Mouse (Mus musculus) regulatory T cell (primary cell): ENCODE measurements around the gene Gfra1.

ENCODE experiments used
- in situ Hi-C: fragments of 300-600 bp; cut with MboI, MseI; formaldehyde crosslinking; loops from one replicate; pipeline ENCODE4 v1.15.1; 2025; ENCODE audit warnings: high pct_unique_total_duplicates

Gfra1 gene

GRCm38 (mm10) chr19:58395785-58396603, 59.7 kb downstream of the Gfra1 start:
- in situ Hi-C loops: no loop called here

GRCm38 (mm10) chr19:58393121-58393520, 62.6 kb downstream of the Gfra1 start:
- in situ Hi-C loops: no loop called here

GRCm38 (mm10) chr19:58391796-58392195, 63.9 kb downstream of the Gfra1 start:
- in situ Hi-C loops: no loop called here

- in situ Hi-C loops: no loop called here
Measured at GRCm38 (mm10) chr19:58389466-58389865, 66.2 kb downstream of the Gfra1 start.

- in situ Hi-C loops: no loop called here
Measured at GRCm38 (mm10) chr19:58388851-58389447, 66.8 kb downstream of the Gfra1 start.

GRCm38 (mm10) chr19:58383273-58383672, 72.4 kb downstream of the Gfra1 start:
- in situ Hi-C loops: no loop called here

GRCm38 (mm10) chr19:58382535-58382934, 73.2 kb downstream of the Gfra1 start:
- in situ Hi-C loops: no loop called here

GRCm38 (mm10) chr19:58377969-58378368, 77.7 kb downstream of the Gfra1 start:
- in situ Hi-C loops: no loop called here

- in situ Hi-C loops: no loop called here
Measured at GRCm38 (mm10) chr19:58376675-58377102, 79.0 kb downstream of the Gfra1 start.

- in situ Hi-C loops: no loop called here
Measured at GRCm38 (mm10) chr19:58374648-58375047, 81.1 kb downstream of the Gfra1 start.

GRCm38 (mm10) chr19:58374155-58374554, 81.6 kb downstream of the Gfra1 start:
- in situ Hi-C loops: no loop called here

GRCm38 (mm10) chr19:58368513-58368912, 87.2 kb downstream of the Gfra1 start:
- in situ Hi-C loops: no loop called here

- in situ Hi-C loops: no loop called here
Measured at GRCm38 (mm10) chr19:58364688-58365087, 91.0 kb downstream of the Gfra1 start.

GRCm38 (mm10) chr19:58360982-58361381, 94.7 kb downstream of the Gfra1 start:
- in situ Hi-C loops: no loop called here

- in situ Hi-C loops: no loop called here
Measured at GRCm38 (mm10) chr19:58358063-58358462, 97.6 kb downstream of the Gfra1 start.

GRCm38 (mm10) chr19:58353953-58354352, 101.8 kb downstream of the Gfra1 start:
- in situ Hi-C loops: no loop called here

- in situ Hi-C loops: no loop called here
Measured at GRCm38 (mm10) chr19:58353260-58353870, 102.3 kb downstream of the Gfra1 start.

- in situ Hi-C loops: no loop called here
Measured at GRCm38 (mm10) chr19:58349890-58350408, 105.8 kb downstream of the Gfra1 start.

- in situ Hi-C loops: no loop called here
Measured at GRCm38 (mm10) chr19:58345137-58345536, 110.6 kb downstream of the Gfra1 start.

GRCm38 (mm10) chr19:58341351-58341750, 114.4 kb downstream of the Gfra1 start:
- in situ Hi-C loops: no loop called here

GRCm38 (mm10) chr19:58340221-58340620, 115.5 kb downstream of the Gfra1 start:
- in situ Hi-C loops: no loop called here

- in situ Hi-C loops: no loop called here
Measured at GRCm38 (mm10) chr19:58336802-58337201, 118.9 kb downstream of the Gfra1 start.
